Mouse (Mus musculus): ENCODE measurements around the gene Inf2.

DNA sequence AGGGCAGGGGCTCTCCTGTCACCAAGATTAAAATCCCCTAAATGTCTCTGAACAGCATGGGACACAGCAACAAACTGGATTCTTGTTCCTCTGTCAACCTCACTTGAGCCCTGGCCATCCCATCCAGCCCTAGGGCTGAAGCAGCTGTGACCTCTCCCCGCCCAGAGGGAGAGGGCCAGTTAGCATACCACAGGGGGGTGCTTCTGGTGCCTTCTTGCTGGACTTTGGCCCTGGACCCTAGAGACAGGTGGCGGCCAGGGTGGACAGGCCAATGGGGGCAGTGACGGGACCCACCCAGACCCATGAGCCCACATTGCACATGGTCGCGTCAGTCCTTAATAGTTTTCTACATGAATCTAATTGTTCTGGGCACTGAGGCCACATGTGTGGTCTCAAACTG is 65.5 kb downstream of the Inf2 start:
- no peak for TF ChIP-seq CTCF (IDR thresholded peaks at IDR 0.05; ENCODE audit: extremely low read depth, insufficient read depth, low read length)
- no peak for TF ChIP-seq POLR2A (IDR thresholded peaks at IDR 0.05; ENCODE audit: extremely low read depth, insufficient read depth, low read length)

All from cortical plate, adult 2 months (tissue).